Mouse (Mus musculus) retina, postnatal 1 day (tissue): Measurements from ENCODE around the gene Ak8.

Experiments
- DNase-seq: peaks from one replicate; pipeline ENCODE4 v3.0.0-alpha.2; 2012

Gene Ak8

DNA sequence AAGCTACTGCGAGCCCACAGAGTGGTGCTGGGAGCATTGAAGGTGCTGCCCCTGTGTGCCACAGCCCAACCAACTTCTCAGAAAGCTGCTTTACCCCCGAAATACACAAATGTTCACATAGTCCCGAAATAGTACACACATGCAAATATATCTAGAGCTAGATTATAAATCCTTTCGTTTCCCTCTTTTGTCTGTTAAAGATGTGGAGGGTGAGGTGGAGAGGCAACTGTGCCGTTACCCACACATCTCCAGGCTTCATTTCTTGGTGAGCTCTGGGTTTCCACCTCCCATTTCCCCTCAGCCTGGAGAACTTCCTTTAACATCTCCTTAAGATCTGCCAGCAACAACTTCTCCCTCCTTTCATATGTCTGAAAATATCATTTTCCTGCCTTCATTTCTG lies 40.2 kb downstream of the Ak8 start:
- no peak for DNase-seq

DNA sequence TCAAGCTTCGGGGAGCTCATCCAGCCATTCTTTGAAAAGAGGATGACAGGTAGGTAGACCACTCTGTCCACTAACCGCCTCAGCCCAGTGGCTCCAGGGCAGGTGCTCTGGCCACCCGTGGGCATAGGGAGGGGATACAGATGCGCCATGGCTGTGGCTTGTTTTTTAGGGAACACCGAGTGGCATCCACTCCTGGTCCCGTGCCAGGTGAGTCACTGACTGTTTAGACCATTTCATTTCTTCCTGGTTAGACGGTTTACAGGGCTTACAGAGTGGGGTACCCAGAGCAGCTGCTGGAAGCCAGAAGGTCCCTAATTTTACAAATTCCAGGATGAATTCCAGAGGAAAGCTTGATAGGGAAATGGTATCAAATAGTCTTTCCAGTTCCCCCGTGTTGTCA lies 42.7 kb downstream of the Ak8 start:
- no peak for DNase-seq

DNA sequence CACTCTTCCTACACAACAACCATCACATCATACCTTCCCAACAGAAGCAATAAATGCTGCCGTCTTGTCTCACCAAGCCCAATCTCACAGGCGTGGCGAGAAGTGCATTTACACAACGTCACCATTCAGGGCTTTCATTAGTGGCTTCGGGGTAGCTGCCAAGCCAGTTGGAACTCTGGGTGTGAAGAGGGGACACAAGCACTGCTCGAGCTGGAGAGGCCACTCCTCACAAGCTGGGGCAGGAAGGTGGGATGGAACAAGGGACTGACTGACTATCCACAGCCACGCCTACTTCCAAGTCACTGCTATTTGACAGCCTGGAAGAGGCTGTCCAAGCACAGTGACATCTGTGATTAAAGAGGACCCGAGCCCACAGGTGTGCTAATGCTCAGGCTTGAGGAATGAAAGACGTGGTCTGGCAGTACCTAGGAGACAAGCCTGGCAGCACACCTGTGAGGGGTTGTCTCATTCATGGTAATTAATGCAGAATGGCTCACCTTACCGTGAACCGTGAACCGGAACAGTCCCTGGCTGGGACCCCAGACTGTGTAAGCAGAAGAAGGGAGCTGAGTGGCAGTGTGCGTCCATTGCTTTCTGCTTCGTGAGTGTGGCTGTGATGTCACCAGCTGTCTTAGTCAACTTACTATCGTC lies 46.8 kb downstream of the Ak8 start:
- DNase-seq = no peak

DNA sequence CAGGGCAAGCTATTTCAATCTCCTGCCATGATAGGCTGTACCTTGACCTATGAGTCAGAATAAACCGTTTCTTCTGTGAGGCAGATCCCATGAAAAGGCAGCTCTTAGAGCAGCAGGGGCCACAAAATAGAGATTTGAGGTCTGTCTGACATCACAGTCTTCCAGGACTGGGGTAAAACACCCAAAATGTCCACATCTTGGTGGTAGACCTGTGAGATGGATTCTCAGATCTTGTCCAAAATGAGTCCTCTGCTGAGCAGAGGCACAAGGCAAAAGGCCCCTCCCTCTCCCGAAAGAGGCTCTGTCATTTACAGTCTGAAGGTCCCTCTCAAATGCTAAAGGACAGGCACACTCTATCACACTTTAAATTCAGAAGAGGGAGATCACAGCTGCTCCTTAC lies 47.7 kb downstream of the Ak8 start:
- DNase-seq = no peak

DNA sequence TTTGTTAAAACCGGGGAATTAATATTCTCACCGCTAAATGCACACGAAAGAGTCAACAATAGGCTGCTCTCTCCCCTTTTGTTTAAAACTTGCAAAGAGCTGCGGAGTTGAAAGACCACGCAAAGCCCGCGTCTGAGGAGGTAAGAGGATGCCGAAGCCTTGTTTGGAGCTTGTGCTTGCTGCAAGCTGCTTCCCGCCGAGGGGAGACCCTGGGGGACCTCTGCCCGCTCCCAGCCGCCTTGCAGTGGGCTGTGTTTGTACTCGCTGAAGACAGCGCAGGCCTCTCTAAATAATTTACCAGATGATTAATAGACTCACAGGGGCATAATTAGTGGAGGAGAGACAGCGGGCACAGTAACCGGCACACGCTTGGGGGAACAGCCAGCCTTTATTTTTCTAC lies 51.2 kb downstream of the Ak8 start:
- peak; percentile 57 for DNase-seq

DNA sequence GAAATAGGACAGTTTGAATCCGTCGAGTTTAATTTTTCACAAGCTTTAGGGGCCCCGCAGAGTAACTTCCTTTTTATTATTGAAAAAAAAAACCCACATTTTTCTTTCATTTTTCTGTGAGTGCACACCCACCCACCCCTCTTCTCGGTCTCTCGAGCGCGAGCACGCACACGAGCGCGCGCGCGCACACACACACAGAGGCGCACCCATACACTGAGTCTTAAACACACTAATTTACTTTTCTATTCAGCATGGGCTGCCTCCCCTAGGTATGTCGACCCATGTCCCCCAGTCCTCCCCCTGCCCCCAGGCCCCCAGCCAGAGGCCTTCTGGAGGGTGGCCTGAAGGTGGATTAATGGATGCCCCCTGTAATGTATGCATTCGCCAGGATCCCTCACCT lies 51.7 kb downstream of the Ak8 start:
- DNase-seq = peak; percentile 30

GRCm38 (mm10) chr2:28752388-28752787 lies 52.4 kb downstream of the Ak8 start:
- DNase-seq = peak; percentile 46

GRCm38 (mm10) chr2:28755451-28755850 lies 55.5 kb downstream of the Ak8 start:
- DNase-seq = peak; percentile 87

- DNase-seq = peak; percentile 75
Observed at GRCm38 (mm10) chr2:28756201-28756600, 56.2 kb downstream of the Ak8 start.

DNA sequence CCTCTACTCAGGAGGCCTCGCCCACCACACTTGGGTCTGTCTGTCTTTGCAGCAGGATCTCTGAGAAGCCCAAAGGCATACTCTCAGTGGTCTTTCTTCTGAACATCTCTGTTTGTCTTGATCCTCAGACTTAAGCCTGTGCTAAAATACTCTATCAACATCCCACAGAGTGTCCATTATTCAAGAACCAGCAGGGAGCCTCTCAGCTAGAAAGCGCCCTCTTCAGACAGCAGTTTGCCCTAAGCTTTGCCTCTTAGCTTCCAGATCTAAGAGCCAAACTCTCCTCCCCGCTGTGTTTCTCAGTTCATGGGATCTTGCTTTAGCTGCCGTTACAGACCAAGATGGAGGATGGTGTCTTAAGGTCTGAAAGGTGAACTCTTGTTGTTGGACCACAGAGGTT lies 59.5 kb downstream of the Ak8 start:
- DNase-seq = no peak

DNA sequence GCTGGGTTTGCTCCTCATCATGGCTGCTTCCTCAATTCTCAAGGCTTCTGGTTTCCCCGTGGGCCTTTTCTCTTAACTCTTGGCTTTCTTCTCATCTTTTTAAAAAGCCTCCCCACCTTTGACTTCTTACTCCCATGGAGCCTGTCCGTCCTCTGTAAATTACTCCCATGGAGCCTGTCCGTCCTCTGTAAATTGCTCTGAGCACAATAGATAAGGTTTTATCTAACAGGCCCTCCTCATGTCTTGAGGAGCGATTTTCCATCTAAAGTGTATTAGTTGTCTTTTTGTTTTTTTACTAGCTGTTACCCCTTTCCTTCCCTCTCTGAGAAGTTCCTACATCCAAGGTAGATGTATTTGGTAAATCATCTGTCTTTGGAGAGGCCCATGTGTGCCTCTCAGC lies 66.6 kb downstream of the Ak8 start:
- DNase-seq = no peak

DNA sequence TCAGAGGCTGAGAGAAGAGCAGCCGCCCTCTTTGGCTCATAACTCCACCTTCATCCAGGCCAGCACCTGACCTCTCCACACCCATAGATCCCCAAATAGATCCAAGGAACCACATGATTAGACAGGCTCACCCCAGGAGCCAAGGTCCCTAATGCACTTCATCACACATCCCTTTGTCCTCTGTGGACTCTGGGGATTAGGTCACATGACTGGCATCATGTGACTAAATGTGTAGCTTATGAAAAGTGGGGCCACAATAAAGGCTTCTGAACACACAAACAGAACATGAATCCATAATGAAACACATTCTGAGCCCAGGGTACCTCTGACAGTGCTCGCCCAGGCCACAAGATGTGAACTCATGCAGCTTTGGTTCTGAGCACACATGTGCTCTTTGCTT lies 67.1 kb downstream of the Ak8 start:
- no peak for DNase-seq

DNA sequence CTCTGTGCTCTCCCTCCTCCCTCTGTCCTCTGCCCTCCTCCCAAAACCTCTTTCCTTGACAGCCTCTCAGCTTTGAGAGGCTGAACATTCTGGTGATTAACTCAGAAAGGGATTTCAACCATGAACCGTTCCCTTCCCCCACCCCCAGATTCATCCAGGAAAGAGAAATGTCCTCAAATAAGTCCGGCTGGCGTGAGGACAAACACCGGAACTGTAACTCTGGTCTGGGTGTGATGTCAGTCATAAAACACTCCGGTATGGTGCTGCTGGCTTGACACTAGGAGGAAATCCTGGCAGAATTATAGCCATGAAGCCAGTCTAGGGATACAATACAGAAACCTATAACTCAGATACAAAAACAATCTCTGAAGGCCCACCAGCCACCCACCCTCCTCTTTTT lies 70.7 kb downstream of the Ak8 start:
- DNase-seq = no peak

GRCm38 (mm10) chr2:28774073-28774472 lies 74.1 kb downstream of the Ak8 start:
- DNase-seq = peak; percentile 51

DNA sequence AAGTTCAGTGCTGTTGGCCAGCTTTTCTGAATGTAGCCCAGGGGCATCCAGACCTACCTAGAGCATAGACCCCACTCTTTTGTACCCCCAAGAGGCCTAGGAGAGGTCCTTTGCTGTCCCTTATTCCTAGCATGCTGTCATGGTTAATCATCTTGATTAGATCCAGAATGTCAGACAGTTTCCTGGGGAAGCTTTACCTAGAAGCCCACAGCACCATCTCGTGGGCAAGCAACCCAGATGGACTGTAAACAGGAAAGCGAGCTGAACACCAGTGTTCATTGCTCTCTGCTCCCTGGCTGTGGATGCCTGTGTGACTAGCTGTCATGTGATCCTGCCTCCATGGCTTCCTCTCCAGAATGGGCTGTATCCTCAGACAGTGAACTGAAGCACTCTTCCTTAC lies 76.8 kb downstream of the Ak8 start:
- DNase-seq = no peak

DNA sequence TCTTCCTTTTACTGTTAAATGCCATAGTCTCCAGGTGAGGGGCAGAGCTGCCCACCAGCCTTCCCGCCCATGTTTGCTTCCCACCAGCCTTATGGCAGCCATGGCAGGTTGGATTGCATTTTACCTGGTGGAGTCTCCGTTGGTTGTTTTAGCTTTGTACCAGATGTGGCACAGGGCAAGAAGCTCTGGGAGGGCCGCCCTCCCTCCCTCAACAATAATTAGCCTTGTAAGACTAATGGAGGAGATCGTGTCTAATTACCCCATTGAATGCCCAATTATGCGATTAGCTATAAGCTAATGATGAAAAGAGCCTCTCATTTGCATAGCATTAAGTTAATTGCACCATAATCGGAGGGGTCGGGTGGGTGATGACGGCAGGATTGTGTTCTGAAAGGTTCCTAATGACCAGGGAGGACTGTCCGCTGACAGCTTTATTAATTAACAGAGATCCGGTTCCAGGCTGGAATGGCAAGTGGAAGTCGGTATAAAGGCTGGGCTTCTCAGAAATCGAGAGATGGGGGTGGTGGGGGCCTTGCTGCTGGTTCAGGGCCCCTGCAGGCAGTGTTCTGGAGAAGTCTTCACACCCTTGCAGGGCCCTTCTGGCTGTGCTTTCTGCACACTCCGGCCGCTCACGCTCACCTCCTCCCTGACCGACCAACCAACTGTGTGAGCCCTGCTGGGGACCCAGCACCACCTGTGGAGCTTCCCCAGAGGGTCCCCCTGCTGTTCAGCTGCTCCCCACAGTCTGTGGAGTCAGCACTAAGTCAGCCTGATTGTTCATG lies 80.2 kb downstream of the Ak8 start:
- DNase-seq = peak; percentile 89

DNA sequence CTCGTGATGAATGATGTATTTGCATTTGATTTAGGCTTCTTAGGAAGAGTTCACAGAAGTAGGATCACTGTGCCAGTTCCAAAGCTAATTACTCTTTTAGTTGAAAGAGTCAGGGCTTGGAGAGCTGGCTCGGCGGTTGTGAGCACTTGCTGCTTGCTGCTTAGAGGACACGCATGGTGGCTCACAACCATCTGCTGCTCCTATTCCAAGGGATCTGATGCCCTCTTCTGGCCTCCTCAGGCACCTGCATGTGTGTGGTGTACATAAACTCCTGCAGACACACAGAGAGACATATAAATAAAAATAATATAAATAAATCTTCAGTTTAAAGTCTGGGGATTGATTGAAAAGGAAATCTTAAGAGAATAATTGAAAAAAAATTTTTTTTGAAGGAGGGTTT lies 81.3 kb downstream of the Ak8 start:
- no peak for DNase-seq

DNA sequence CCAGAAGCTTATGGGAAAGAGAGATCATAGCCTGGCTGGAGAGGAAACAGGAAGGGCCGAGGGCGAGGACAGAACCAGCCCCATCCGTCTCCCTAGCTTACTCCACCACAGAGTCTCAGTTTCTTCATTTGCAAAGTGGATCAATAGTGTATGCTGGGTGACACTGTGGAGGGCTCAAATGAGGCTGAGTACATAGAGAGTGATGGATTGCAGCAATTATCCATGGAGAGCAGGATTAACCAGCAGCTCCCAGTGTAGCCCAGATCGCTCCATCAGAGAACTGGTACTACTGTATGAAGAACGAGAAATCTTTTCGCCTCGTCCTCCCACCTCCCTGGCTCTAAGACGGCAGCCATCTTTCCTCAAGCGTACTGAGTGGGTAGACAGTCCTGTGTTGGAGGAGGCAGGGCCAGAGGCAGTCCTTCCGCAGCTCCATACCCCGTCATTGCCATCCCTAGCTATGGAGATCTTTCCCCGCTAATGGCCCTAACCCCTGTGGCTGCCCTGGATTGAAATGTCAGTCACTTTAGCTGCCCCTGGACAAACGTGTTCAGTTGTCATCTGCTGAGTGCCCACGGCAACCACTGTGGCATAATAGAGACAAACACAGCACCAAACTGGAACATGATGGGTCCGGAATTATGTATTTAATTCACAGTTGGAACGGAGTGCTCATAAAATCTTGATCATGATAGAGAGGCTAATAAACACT lies 86.5 kb downstream of the Ak8 start:
- DNase-seq = no peak

GRCm38 (mm10) chr2:28787067-28787619 lies 87.2 kb downstream of the Ak8 start:
- no peak for DNase-seq

- DNase-seq = peak; percentile 95
Observed at GRCm38 (mm10) chr2:28792931-28793610, 93.1 kb downstream of the Ak8 start.

DNA sequence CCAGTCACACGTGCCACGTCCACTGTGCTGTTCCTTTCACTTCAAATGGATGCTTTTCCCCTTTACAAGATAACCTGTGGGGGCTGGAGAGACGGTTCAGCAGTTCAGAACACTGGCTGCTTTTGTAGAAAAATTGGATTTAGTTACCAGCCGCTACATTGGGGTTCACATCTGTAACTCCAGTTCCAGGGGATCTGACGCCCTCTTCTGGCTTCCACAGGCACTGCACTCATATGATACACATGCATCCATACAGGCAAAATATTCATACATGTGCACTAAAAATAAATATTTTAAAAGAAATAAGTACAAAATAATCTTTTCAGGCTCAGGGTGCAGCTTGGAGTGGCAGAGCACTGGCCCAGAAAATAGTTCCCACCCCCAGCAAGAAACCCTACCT lies 94.7 kb downstream of the Ak8 start:
- DNase-seq = no peak

- DNase-seq = no peak
Observed at GRCm38 (mm10) chr2:28796298-28796697, 96.3 kb downstream of the Ak8 start.

DNA sequence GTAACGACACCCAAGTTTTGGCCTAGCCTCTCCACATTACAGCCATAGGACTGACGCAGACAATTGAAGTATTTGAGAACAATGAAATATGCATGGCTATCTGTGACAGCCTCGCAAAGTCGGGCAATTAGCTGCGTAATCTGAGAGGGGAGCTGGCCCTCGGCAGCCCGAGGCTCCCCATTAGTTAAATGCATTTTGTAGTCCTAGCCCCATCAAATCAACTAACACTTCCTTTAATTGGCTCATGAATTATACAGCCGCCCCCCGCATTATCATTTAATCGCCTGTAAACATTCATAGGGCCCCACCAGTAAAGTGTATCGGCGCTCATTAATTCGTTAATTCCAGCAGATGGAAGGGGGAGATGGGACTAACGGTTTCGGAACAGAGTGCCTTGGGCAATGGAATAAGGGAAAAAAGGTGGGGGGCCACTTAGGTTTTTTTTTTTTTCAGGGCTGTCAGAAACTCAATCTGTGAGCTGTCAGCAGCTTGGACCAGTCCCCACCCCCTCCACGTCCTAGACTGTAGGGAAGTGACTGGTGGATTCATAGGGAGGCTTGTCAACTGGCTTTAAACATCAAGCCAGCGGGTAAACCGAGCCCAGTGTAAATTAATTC lies 97.6 kb downstream of the Ak8 start:
- DNase-seq = peak; percentile 72
